Mouse (Mus musculus) small intestine, adult 2 months (tissue): ENCODE measurements at regions not wholly inside any gene's neighbourhood (a gene's known extent, or its start where the extent isn't known, plus 50 kb on each side); places are given as distances from the start of the nearest gene placed in this dataset.

Source experiments
- H3K27ac ChIP-seq: fragments of 200-500 bp; 2 replicates; pipeline ENCODE4 v1.5.1; 2012; ENCODE audit warnings: low read depth, low read length, control low read depth, inconsistent platforms; ENCODE audit not compliant: insufficient read depth
- H3K27me3 ChIP-seq: fragments of 200-500 bp; 2 replicates; pipeline ENCODE4 v1.6.1; 2012; ENCODE audit warnings: mild to moderate bottlenecking, moderate library complexity, low read length, inconsistent platforms; ENCODE audit not compliant: control insufficient read depth, insufficient read depth
- H3K36me3 ChIP-seq: fragments of 200-500 bp; 2 replicates; pipeline ENCODE4 v1.6.1; 2012; ENCODE audit warnings: mild to moderate bottlenecking, low read length, control low read depth, inconsistent platforms; ENCODE audit not compliant: control insufficient read depth, insufficient read depth
- H3K4me1 ChIP-seq: fragments of 200-500 bp; 2 replicates; pipeline ENCODE4 v1.6.1; 2012; ENCODE audit warnings: low read length, inconsistent platforms, mixed read lengths; ENCODE audit not compliant: control insufficient read depth, insufficient read depth, insufficient read length
- H3K4me3 ChIP-seq: fragments of 200-500 bp; 2 replicates; pipeline ENCODE4 v1.5.1; 2012; ENCODE audit warnings: low read depth, mild to moderate bottlenecking, control low read depth, inconsistent platforms, low read length, moderate library complexity
- CTCF ChIP-seq: fragments of 200-500 bp; IDR thresholded peaks from 2 replicates; pipeline ENCODE4 v1.5.1; 2012; ENCODE audit warnings: low read depth, mild to moderate bottlenecking, control low read depth, inconsistent platforms, low read length, moderate library complexity, mixed read lengths; ENCODE audit not compliant: insufficient replicate concordance, insufficient read length; ENCODE audit errors: extremely low read depth
- POLR2A ChIP-seq: fragments of 200-500 bp; IDR thresholded peaks from 2 replicates; pipeline ENCODE4 v1.6.1; 2012; ENCODE audit warnings: low read depth, mild to moderate bottlenecking, control low read depth, inconsistent platforms, low read length, moderate library complexity
- WGBS: fragments of 180-500 bp; shearing (Covaris S2); methylation state at CpG from one replicate; pipeline ENCODE4 v1.1.7; 2018; 5-methylcytosine and 5-hydroxymethylcytosine counted together

GRCm38 (mm10) chr6:67109774-67110173 lies 72.5 kb upstream of the Gadd45a start:
- Histone ChIP-seq H3K27ac (no peak overlapping the region), H3K4me3 (no peak overlapping the region), H3K36me3 (no peaks in the 10 kb centered on the region), H3K27me3 (no peaks in the 10 kb centered on the region), H3K4me1 (peaks cover 22% of the 10 kb centered on the region; the same call in 1 of the 2 replicates)
- WGBS, result 83% methylated on average over 4 of the region's 4 CpGs
- TF ChIP-seq CTCF (no peak), POLR2A (no peak)

DNA sequence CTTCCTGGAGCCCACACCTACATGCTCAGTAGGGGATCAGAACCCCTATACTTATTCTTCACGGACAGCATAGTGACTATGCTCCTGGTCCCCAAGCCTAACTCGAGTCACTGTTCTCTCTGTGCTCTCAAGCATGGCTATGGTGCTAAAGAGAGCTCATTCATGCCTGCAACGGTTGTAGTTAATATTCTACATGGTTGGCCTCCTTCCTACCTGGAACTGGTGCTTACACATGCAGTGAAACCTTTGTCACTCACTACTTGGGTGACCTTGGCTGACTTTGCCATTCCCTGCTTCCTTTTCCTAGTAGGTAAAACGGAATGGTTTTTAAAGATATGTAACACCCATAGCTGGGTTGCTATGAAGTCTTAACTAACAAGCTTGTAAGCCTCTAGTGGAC lies 70.3 kb upstream of the Gadd45a start:
- peaks cover 23% of the 10 kb centered on the region for H3K4me1 ChIP-seq
- no peak for TF ChIP-seq POLR2A
- TF ChIP-seq CTCF, result no peak
- no peak overlapping the region for H3K4me3 ChIP-seq
- H3K27me3 ChIP-seq, result no peaks in the 10 kb centered on the region
- H3K27ac ChIP-seq, result peak overlapping the region; percentile 32
- 31% methylated on average over 4 of the region's 4 CpGs for WGBS
- no peaks in the 10 kb centered on the region for H3K36me3 ChIP-seq

DNA sequence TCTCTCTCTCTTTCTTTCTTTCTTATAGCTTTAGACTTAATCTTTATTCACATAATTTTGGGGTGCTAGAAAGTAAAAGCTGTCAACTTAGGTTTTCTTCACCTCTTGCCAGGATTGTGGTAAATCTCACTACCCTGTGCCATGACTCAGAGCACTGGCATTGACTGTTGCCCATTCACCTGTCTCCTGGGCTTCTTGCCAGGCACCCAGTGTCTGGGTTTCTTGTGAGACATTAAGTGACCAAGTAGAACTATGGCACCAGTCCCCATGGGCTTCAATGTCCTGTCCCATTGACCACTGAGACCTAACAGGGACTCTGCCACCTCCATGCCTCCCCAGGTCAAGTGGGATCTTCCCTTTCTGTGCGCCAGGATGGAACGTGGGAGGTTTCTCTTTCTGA lies 69.2 kb upstream of the Gadd45a start:
- Histone ChIP-seq H3K27ac (peak overlapping the region; percentile 32), H3K36me3 (no peaks in the 10 kb centered on the region), H3K4me3 (no peak overlapping the region), H3K27me3 (no peaks in the 10 kb centered on the region), H3K4me1 (peaks cover 24% of the 10 kb centered on the region)
- no peak for TF ChIP-seq CTCF
- no peak for TF ChIP-seq POLR2A
- 36% methylated on average over 2 of the region's 2 CpGs for WGBS

- WGBS, result 13% methylated on average over 4 of the region's 4 CpGs
- Histone ChIP-seq H3K4me3 (no peak overlapping the region), H3K27ac (no peak overlapping the region), H3K27me3 (no peaks in the 10 kb centered on the region), H3K36me3 (no peaks in the 10 kb centered on the region), H3K4me1 (peaks cover 21% of the 10 kb centered on the region)
- no peak for TF ChIP-seq POLR2A
- no peak for TF ChIP-seq CTCF
Observed at GRCm38 (mm10) chr6:67105386-67105785, 68.1 kb upstream of the Gadd45a start.

- WGBS, result 90% methylated on average over 3 of the region's 3 CpGs
- H3K27ac ChIP-seq, result no peak overlapping the region
Observed at GRCm38 (mm10) chr6:67104205-67104604, 66.9 kb upstream of the Gadd45a start.

GRCm38 (mm10) chr6:67102541-67103134 lies 65.4 kb upstream of the Gadd45a start:
- WGBS, result 26% methylated on average over 11 of the region's 11 CpGs
- peaks cover 21% of the 10 kb centered on the region for H3K4me1 ChIP-seq
- H3K36me3 ChIP-seq, result no peaks in the 10 kb centered on the region
- no peak overlapping the region for H3K4me3 ChIP-seq
- TF ChIP-seq CTCF, result no peak
- no peak for TF ChIP-seq POLR2A
- H3K27me3 ChIP-seq, result no peaks in the 10 kb centered on the region
- peak overlapping the region; percentile 37 for H3K27ac ChIP-seq

More at GRCm38 (mm10) chr6:67104205-67104604, 66.9 kb upstream of the Gadd45a start:
- no peaks in the 10 kb centered on the region for H3K36me3 ChIP-seq
- TF ChIP-seq POLR2A (no peak), CTCF (no peak)
- no peaks in the 10 kb centered on the region for H3K27me3 ChIP-seq
- no peak overlapping the region for H3K4me3 ChIP-seq
- H3K4me1 ChIP-seq, result peaks cover 21% of the 10 kb centered on the region

DNA sequence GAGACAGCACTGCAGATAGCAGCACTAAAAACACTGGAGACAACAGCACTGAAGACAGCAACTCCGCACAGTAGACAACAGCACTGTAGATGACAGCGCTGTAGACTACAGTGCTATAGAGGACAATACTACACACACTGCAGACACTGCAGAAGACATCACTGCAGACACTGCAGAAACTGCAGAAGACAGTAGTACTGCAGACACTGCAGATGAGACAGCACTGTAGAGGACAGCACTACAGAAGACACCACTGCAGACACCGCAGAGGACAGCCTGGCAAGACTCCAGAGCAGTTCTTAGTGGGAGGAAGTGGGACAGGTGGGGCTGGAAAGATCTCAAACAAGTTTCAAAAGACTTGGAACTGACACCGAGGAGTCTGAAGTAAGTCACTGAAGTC lies 64.8 kb upstream of the Gadd45a start:
- Histone ChIP-seq H3K4me1 (peaks cover 18% of the 10 kb centered on the region), H3K27ac (no peak overlapping the region), H3K36me3 (no peaks in the 10 kb centered on the region), H3K27me3 (no peaks in the 10 kb centered on the region), H3K4me3 (no peak overlapping the region)
- TF ChIP-seq POLR2A, result no peak
- 40% methylated on average over 4 of the region's 4 CpGs for WGBS

GRCm38 (mm10) chr6:67094426-67094825 lies 57.2 kb upstream of the Gadd45a start:
- Histone ChIP-seq H3K4me3 (no peak overlapping the region), H3K4me1 (peaks cover 6% of the 10 kb centered on the region; the same call in 1 of the 2 replicates), H3K27ac (no peak overlapping the region), H3K36me3 (no peaks in the 10 kb centered on the region), H3K27me3 (no peaks in the 10 kb centered on the region)
- 78% methylated on average over 3 of the region's 3 CpGs for WGBS
- TF ChIP-seq POLR2A (no peak), CTCF (no peak)
